Mouse (Mus musculus) kidney, adult 11 months (tissue): ENCODE results near the gene Sart3.

Source experiments
- DNase-seq: peaks from one replicate; pipeline ENCODE4 v3.0.0; 2022

Gene Sart3

DNA sequence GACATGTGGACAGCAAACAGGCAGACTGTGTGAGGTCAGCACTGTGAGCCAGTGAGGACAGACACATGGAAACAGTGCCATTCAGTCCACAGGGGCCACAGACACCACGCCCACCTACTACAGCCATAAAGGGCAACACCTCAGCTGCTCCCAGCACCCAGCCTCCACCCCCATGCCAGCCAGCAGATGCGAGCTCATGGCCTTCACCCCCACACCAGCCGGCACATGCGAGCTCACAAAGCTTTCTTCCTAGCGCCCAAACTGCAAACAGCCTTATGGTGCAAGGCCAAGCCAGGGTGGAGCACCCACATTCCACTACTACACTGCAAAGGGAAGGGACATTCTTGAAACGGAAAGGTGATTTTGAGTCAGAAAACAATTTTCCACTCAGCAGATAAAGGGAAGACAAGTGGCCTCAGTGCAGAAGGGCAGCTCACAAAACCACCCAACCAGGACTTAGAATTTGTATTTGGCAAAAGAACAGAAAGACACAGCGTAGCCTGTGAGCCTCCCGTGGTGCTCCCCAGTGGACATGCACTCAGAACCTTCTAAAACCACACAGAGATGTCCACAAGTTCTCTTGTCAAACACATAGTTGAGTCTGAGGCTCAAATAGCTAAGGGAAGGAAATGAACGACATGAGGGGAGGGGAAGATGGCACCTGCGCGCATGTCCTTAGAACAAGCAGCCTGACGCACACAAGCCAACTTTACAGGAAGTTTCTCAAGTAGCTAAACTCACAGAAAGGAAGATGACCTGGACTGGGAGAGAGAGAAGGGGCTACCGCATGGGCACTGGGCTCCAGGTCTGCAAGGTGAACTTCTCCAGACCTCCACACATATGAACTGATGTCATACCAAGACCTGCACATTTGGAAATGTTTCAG, 6.4 kb downstream of the Sart3 start:
- DNase-seq, result no peak

DNA sequence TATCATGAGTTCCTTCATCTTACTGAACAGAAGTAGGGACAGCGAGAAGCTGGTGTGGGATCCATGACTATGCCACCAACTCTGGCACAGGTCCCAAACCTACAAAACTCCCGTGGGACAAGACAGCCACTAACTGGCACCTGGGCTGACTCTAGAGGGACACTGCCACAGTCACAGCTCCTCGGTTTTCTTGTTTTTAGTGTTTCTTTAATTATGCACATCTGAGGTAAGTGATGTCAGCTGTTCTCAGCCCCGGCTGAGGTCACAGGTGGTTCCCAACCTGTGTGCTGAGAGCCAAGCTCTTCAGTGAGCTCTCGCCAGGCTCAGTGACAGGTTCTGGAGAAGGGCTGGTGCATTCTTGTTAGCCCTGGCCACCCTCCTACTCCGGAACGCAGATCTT, 7.9 kb downstream of the Sart3 start:
- no peak for DNase-seq

DNA sequence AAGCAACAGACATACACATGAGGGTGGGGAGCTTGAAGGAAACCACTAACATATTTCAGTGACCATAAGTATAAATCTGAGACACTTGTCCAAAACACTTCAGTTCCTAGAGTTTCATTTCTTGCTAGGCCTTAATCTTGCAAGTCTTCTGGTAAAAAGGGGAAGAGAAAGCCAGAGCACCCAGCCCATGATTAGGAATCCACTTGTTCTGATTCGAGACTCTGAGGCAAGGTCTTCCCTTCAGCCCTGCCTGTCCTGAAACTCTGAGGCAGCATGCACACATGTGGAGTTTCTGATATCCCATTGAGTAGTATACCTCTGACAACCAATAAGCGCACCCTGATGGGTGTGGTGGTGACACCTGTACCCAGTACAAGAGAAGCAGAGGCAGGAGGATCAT, 10.7 kb downstream of the Sart3 start:
- DNase-seq, result no peak

DNA sequence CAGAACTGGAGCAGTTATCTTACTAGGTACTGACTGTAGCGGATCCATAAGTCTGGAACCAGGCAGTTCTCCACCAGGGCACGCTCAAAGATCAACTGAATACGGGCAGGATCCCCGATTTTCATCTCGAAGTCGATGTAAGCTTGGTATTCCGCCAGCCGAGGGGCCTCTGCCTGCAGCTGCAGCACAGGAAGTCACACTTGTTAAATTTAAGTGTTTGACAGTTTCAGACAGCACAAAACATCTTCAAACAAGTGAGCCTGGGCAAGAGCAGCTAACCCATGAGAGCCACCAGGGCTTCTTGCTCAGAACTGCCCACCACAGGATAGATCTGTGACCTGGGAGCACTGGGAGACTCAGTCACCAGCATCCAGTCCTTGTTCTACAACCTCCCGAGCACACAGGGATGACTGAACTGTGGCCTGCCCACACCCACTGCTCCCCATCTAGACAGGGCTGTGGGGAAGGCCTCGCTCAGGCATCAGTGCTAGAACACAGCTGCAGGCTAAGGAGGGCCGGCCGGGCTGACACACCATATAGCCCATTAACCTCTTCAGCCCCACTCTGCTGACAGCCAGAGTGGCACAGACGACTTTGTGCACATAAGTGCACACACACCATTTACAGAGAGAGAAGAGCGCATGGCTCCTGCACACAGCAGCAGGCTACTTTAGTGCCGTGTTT, 16.8 kb downstream of the Sart3 start:
- DNase-seq, result no peak

DNA sequence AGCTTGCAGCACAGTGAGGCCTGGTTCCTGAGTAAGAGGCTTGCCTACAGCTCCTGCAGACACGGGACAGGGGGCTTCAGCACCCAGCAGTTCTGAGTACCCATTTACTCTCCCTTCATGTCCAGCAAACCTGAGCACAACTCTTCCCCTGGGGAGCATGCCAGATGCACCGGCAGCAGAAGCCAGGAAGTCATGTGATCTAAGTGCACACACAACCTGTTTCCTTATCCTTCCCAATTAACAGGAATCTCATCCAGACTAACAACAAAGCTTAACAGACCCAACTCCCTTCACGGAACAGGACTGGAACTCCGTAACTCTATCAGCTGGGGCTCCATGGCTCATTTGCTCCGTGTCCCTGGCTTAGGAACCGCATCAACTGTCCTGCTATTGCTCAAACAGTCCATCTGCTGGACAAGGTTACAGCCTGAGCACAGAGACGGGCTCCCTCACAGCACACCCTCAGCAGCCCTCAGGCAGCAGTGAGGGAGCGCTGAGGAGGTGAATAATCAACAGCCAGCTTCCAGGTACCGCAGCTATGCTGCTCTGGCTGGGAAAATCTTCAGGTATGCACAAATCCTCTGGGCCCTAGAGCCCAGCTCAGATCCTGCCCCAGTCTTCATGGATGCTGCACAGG, 20.7 kb downstream of the Sart3 start:
- no peak for DNase-seq

DNA sequence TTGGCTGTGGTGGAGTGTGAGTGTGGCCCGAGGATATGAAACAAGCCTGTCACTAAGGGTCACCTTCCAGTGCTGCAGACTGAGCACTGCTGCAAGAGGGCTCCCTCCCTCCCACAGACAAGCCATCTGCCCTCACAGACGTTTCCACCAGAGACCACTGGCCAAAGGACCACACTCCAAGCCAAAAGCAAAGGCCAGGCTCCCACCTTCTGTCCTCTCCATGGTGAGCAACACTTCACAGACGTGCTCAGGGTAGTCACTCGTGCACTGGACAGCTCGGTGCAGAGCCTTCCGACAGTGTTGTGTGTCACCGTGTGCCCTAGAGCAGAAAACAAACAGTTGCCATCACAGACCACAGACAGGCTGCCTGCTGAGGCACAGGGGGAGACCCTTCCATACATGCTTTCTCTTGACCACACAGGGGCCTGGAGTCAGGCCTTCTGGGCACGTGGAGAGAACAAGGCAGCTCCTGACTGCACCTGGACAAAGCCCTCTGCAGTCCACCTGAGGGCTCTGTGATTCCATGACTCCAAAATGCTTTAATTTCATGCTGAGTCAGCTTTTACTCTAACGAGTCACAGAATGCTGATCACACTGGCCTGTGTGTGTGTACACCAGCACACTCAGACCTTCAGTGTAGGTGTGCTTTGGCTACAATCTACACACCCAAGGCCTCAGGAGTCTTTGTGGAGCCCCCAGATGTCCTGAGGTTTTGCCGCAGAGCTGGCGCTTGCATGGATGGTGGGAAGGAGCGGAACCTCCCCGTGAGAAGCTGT, 23.6 kb downstream of the Sart3 start:
- DNase-seq, result no peak

DNA sequence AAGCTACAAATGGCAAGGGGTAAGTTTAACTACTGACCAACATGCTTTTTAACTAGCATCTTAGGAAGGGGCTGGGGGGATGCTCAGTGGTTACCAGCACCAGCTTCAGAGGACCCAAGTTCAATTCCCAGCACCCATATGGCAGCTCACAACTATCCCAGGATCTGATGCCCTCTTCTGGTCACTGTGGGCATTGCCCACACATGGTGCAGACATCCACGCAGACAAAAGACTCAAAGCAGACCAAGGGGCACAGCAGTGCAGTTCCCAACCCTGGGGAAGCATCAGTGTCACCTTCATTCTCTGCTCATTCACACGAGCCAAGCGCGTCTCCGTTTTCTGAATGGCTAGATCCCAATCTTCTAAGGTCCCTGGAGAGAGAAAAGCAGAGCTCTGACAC, 24.7 kb downstream of the Sart3 start:
- DNase-seq, result no peak

DNA sequence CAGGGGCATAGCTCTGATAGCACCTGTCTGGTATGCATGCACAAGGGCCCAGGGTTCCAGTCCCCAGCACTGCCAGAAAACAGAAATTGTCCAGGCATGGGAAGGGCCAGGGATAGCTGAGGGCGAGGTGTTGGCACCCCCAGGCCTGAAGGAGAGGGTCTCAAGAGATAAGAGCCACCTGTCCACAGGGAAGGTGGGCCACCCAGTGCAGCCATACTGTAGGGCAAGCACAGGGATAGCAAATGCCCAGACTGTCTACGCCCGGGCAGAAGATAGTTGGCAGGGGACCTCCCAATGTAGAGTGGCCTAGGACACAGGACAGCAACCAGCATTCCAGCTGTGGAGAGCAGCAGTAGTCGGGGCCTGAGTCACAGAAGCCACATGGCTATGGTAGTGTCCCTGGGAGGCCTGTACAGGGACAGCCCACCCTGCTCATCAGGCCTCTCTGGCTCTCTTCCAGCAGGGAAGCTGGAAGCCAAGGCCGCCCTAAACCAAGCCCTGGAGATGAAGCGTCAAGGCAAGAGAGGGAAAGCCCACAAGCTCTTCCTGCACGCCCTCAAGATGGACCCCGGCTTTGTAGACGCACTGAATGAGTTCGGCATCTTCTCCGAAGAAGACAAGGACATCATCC, 34.6 kb downstream of the Sart3 start:
- no peak for DNase-seq

DNA sequence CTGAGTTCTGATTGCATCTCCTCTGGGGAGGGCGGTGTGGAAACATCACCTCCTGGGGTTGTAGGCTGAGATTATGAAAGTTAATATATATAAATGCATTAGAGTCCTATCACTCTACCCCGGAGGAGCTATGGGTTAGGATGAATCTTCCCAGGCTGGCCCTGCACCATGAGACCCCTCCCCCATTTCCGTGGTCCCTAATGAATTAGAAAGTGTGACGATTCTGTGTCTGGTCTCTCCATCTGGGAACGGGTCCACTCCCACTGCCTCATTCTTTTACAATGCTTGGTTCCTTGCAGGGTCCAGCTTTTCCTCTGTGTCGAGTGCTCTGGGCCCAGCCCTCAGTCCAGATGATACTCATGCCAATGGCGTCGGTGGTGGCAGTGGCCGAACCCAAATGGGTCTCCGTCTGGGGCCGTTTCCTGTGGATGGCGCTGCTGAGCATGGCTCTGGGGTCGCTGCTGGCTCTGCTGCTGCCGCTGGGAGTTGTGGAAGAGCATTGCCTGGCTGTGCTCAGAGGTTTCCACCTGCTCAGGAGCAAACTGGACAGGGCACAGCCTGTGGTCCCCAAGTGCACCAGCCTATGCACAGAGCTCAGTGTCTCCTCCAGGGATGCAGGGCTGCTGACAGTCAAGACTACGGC, 35.7 kb downstream of the Sart3 start:
- peak; percentile 7 for DNase-seq

DNA sequence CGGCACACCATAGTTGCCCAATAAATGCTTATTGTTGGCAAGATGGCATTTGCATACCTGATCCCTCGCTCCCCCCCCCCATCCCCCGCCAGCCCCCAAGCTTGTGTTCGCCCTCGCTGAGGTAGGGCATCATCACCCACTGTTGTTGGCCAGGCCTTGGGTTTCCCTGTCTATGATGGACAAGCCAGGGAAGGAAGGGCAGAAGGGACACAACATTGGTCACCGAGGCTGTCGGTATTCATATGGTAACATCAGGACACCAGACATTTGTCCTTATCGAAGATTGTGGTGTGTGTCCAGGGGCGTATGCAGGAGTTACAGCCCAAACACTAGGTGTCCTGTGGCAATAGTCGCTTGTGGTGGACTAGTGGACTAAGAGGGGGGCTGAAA, 36.2 kb downstream of the Sart3 start:
- DNase-seq, result no peak

DNA sequence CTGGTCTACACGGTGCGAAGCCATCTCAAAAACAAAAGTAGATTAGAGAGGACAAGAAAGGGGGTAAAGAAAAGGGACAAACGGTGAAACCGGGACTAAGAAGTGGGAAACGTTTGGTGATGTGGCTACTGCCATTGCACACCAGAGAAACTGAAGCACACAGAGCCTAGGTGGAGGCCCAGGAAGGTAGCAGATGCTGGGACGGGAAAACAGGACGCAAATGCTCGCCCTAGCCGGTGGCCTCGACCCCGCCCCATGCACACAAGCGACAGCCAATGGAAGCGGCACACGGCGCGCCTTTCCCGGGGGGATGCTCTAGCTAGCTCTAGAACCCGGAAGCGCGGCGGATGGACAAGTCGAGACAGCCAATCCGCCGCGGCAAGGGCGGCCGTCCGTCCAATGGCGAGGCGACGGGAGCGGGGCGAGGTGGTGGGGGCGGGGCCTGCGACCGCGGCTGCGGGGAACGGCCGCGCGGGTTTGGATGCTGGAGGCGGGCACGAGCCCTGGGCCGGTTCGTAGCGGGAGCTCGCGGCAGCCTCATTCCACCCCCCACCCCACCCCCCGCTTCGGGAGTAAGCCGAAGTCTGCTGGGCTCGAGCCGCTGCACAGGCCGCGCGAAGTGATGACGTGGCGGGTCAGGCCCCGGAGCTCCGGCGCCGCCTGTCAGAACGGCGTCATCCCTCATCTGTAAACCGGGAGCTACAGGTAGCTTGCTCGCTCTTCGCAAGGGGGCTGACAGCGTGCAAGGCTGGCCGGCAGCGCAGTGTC, 36.8 kb downstream of the Sart3 start, which contains the start of gene Ficd:
Ficd (plus strand) TSS at position 459 of the 768 bp plus-strand sequence.
- DNase-seq, result peak; percentile 93

DNA sequence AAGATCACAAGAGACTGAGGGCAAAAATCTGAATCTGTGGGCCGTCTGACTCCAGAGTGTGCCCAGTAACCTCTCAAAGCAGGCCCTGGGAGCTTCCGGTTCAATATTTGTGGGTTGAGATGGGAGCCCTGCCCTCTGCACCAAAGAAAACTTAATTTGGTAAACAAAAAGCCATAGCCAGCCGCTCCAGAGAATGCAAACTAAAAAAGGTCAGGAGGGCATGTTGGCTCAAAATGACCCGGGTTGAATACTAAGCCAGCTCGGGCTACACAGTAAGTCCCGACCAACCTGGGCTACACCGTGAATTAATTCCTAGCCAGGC, 37.3 kb downstream of the Sart3 start:
- DNase-seq, result no peak

DNA sequence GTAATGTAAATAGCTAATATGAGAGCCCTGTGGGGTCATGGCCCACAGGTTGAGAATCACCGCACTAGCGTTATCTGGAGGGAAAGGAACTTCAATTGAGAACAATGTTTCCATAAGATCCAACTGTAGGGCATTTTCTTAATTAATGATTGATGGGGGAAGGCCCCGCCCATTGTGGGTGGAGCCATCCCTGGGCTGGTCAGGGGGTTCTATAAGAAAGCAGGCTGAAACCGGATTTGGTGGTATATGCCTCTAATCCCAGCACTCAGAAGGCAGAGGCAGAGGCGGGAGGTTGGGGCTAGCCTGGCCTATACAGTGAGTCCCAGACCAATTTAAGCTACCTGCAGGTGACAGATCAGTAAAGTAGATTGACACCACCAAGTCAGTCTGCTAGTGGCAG, 37.9 kb downstream of the Sart3 start:
- DNase-seq, result no peak

DNA sequence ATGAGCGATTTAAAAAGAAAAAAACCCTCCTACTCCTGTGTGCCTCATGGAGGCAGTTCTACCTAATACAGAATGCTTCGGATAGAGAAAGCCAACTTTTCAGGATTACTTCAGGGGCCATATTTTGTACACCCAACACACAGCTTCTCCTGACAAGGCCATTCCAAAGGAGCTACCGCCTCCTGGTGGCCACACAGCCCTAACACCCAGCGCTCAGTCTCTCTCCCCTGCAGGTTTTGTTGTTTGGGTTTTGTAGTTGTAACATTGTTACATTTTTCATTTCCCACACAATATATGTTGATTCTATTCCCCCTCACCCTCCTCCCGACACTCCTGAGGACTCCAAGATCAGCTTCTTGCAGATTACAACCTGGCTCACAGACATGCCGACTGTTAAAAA, 40.1 kb downstream of the Sart3 start:
- no peak for DNase-seq

DNA sequence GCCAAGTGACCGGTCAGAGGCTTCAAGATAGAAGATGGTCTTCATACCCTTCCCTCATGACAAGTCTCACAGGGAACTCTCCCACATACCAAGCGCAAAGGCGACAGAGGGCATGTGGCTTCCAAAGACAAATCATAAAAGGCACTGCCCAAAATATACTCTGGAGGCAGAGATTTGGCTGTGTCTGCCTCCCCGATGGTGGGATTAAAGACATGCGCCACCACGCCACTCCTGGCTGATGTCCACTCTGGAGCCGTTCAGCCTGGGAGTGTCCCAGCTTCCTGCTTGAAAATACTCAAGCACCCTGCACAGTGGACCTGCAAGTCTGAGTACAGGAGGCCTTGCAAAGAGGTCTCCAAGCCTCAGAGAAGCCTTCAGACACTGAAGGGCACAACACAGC, 41.1 kb downstream of the Sart3 start:
- DNase-seq, result no peak

DNA sequence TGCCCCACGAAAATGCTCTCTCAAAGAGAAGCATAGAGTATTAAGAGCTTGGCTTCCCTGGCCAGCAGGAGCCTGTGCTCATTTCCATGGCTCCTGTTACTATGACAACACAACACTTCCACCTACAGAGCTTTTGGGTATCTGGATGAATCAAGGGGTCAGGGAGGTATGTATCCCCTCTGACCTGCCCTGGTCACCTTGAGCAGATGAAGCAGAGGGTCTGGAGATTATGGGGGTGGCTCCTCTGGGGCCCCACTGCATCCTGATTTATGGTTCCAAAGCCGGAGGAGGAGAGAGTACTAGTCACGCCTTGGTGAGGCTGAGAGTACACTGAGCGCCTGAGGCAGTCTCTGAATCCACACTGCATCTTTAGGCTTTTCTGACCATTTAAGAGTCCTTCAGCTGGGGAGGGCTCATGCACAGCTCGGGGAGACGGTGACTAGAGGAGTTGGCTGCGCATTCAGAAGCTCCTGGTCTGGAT, 41.6 kb downstream of the Sart3 start:
- no peak for DNase-seq

DNA sequence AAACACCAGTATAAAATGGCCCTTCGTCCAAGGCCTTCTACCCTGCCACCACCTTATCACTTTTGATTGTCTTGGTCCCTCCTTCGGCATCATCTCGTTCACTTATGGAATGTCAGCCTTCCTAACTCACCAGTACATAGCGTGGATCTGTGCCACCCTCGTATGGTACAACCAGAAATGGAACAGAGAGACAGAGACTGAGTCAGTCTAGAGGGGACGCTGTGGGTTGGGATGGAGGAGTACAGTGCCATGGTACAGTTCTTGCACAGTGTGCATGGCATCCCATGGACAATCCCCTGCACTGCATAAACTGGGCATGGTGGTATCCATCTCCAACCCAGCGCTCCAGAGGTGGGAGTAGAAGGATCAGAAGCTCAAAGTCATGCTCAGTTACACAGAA, 43.6 kb downstream of the Sart3 start:
- no peak for DNase-seq

DNA sequence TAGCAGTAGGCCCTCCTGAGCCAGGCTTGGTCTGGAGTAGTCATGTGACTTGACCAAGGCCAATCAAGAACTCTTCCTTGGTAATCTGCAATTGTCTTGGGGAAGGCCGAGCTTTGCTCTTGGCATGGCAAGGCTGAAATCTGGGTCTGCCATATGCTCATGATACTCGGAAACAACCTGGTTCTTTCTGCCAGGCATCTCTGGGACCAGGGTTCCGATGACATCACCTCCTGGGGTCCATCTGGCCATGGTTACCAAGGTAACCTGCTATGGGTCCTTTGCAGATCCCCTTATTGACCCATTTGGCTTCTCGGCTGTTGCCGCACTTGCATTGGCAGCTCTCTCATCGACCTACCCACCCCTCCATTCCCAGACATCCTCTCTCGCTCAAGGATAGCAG, 44.3 kb downstream of the Sart3 start:
- DNase-seq, result no peak

DNA sequence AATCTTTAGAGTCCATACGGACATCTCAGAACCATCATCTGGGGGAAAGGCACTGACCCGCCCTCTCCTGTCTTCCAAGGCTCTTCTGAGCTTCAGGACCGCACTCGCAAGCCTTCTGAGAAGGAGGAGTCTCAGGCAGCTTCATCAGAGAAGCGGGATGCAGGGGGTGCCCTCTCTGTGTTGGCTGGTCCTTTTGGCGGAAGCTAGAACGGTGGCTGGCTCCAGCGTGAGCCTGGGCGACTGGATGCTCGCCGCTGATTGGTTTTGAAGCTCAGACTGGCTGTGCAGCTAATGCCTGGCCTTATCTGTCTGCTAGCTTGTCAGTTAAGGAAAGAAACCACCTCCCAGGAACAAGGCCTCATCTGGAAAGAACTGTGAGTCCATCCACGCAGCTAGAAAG, 45.1 kb downstream of the Sart3 start:
- DNase-seq, result no peak

DNA sequence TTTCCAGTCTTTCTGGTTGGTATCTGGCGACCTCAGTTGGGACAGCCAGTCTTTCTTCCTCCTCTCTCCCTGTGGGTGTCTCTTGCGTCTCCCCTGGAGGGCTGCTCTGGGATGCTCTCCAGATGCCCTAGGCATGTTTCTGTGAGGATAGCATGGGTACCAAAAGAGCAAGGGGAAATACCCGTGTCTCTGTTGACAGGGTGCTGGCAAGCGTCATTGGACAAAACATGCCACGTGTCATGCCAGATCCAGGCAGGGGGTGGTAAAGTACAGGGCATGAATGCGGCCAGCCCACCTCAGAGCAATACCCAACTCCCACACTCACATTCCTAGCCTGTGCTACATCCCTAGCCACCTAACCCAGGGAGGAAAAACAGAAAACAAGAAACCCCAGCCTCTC, 45.7 kb downstream of the Sart3 start:
- no peak for DNase-seq

DNA sequence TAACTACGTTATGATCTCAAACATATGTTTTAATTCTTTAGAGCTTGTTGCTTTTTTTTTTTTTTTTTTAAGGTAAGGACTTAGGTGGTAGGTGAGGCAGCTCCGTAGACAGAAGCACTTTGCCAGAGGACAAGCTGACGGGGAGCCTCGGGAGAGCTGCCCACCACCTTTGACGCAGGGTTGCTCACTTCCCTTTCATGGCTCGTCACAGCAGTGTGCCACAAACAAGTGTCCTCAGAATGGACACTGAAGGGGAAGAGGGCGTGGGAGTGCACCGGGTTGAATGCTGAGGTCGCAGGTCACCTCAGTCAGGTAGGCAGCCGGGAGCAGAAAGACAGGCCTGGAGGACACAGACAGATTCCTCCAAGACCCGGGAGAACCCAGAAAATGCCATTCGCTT, 46.9 kb downstream of the Sart3 start:
- DNase-seq, result no peak
